Mouse (Mus musculus) spleen, adult 18-20 months (tissue): ENCODE measurements around the gene Iars.
"Not testable (repeated sequence)": the region's sequence is repeated elsewhere in the genome, so short reads cannot be mapped to it uniquely, and the experiment has no call there.

ENCODE experiments used
- DNase-seq, 2 experiments: peaks; one replicate each; pipeline ENCODE4 v3.0.0; 2022; ENCODE audit warnings: mixed read lengths in 2 of 2

The Iars gene

GRCm38 (mm10) chr13:49738011-49738410 is 56.1 kb downstream of the Iars start:
- DNase-seq = no peak

DNA sequence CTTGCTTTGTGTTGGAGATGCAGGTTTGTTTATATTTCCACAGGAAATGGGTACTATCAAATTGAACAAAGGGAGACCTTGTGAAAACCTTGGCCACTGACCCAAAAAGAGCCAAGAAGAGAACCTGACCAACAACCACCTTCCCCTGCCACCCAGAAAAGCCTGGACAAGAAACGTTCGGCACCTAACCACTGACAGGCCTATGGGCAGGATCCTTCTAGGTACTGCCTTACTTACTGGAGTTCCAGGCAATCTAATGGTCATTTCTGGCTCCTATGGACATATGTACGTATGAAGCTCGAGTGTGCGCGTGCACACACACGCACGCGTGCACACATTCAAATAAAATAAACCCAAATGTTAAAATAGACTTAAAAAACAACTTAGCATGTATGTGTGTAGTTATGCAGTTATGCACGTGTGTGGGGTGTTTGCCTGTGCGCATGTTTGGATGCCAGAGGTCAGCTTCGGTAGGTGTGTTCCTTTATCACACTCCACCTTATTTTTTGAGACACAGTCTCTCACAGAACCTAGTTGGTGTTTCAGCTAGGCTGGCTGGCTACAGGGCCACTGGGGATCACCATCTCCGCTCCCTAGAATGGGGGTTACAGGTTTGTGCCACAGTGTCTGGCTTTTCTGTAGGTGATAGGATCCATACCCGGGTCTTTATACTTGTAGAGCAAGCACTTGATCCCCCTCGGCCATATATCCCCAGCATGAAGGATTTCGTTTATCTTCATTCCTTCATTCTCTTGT is 59.6 kb downstream of the Iars start:
- no peak for DNase-seq

GRCm38 (mm10) chr13:49756591-49756990 is 74.7 kb downstream of the Iars start:
- DNase-seq = no peak

- no peak for DNase-seq
Measured at GRCm38 (mm10) chr13:49757966-49758365, 76.1 kb downstream of the Iars start.

DNA sequence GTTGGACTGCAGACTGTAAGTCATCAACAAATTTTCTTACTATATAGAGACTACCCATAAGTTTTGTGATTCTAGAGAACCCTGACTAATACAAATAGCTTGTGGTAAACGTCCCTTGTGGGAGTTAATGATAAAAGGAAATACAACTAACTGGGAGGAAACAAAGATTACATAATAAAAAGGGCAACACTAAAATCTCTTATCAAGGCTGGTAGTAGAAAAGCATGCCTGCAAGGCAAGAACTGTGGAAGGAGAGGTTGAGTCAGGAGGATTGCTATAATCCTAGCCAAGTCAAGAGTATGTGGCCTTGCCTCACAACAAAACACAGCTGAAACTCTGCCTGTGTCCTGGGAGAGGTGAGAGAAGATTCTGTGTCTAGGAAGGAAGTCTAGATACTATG is 78.8 kb downstream of the Iars start:
- DNase-seq = no peak

- no peak for DNase-seq
Measured at GRCm38 (mm10) chr13:49762208-49762607, 80.3 kb downstream of the Iars start.

DNA sequence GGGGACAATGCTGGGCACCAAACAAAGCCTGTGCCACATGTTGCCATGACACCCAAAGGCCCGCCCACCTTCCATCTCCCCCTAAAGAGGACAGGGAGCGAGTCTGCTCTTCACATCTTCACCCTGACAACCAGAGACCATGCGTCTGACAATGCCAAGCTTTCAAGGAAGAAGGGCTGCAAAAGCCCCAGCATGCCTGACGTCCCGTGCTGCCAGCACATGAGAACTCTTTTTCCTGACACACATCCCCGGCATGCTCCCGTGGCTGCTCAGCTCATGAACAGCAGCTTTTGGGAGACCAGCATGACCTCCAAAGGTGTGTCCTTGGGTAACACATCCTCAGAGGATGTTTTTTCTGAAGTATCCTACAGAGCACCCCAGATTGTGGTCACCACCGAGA is 83.4 kb downstream of the Iars start:
- no peak for DNase-seq

DNA sequence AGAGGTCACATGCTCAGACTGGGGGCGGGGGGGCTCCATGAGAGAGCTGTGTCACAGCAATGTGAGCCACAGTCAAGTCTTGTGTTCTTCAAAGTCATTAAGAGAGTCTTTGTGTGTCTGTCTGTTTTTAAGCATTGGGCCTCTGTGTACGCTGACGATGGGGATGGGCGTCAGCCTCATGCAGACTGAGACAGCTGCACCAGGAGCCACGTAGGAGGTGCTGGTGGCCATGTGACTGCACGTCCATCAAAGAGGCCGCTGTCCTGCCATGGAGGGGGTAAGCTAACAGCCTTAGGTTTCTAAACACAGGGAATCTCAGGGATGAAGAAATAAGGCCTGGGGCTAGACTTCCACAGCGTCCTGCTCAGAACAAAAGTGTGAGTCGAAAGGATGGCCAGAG is 84.4 kb downstream of the Iars start:
- no peak for DNase-seq

- DNase-seq = no peak
Measured at GRCm38 (mm10) chr13:49768048-49768447, 86.1 kb downstream of the Iars start.

DNA sequence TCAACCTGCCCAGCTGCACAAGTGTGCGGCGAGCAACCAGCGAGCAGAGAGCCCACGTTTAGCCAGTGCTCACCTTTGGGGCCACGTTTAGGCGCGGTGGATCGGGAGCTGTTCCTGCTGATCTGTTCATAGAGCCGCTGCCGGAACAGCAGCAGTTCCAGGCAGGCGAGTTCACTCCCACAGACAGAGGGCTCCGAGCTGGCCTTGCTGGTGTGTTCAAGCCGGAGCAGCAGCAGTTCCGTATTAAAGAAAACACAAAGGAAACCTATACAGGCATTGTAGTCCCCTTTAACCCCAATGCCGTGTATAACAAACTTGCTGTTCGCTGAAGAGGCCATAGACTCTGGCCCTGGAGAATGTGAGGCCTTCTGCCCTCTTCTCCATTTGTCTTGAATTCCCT is 87.2 kb downstream of the Iars start:
- no peak for DNase-seq

- DNase-seq = not testable (repeated sequence)
Measured at GRCm38 (mm10) chr13:49771536-49771935, 89.6 kb downstream of the Iars start.
